Mouse (Mus musculus): Measurements from ENCODE around the gene Mrto4. TPM values are rescaled to one million over a fixed set of nuclear protein-coding genes. Genes with fewer than 3 reads are reported as not detected.

Mrto4 gene
- total and polyA plus RNA-seq, 3 experiments: 176 to 225 (median 195) TPM

DNA sequence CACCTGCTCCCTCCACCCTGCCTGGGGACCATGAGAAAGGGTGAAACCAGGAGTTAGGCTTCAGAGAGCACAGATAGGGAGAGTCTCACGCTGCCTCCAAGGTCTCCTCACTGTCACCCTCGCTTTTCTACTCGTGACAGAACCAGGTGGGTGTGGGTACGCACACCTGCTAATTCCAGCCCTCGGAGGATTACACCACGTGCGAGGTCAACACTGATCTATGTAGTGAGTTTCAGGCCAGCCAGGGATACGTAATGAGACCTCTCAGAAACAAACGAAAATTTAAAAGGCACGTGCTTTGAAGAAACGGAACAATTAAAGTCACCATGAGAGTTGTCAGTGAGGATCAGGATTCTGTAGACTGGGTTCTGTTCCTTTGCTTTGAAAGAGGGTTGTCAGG is 33.9 kb downstream of the Mrto4 start:
- Histone ChIP-seq H3K27ac (ENCODE audit: insufficient read depth, low read depth) (no peak overlapping the region), H3K79me2 (replicated peaks; ENCODE audit: control insufficient read depth, extremely low read depth, insufficient read depth, poor library complexity, severe bottlenecking) (no peaks in the 10 kb centered on the region), H3K4me1 (ENCODE audit: control insufficient read depth in 1 of 2, insufficient read depth in 2 of 2) (peaks cover 16 to 49% of the 10 kb centered on the region in 2 experiments), H3K4me3 (replicated peaks in 1 of 3; ENCODE audit: low read depth in 2 of 3, low read length in 2 of 3, poor library complexity in 1 of 3) (no peak overlapping the region), H3K36me3 (replicated peaks in 1 of 2; ENCODE audit: control insufficient read depth in 1 of 2, insufficient read depth in 1 of 2, low read length in 1 of 2) (peaks cover 2 to 47% of the 10 kb centered on the region in 2 experiments), H3K9ac (ENCODE audit: insufficient read depth, low read depth) (no peak overlapping the region), H3K27me3 (replicated peaks) (no peaks in the 10 kb centered on the region), H3K4me2 (ENCODE audit: insufficient read depth, low read depth, poor library complexity, severe bottlenecking) (no peak overlapping the region), H3K9me3 (replicated peaks; ENCODE audit: low read length) (no peaks in the 10 kb centered on the region)
- in situ Hi-C loops (cut with MboI; ENCODE audit: low pct_ligation_motif_present, low pct_unique_long_range_greater_than_20kb, low sequenced_read_pairs): no loop called here
- dilution Hi-C loops (cut with MboI; ENCODE audit: extremely low pct_ligation_motif_present, extremely low pct_unique_long_range_greater_than_20kb, low sequenced_read_pairs): no loop called here
- no peak for TF ChIP-seq PAX5 (IDR thresholded peaks at IDR 0.05; ENCODE audit: low read length)
- TF ChIP-seq SIN3A (IDR thresholded peaks at IDR 0.05; ENCODE audit: low read length): no peak
- no peak for TF ChIP-seq ZMIZ1 (IDR thresholded peaks at IDR 0.05; ENCODE audit: low read depth, low read length)
- no peak for TF ChIP-seq CHD1 (IDR thresholded peaks at IDR 0.05; ENCODE audit: low read depth, low read length)
- TF ChIP-seq BHLHE40 (IDR thresholded peaks at IDR 0.05; ENCODE audit: low read depth, low read length): peak; percentile 65
- TF ChIP-seq NRF1 (IDR thresholded peaks at IDR 0.05; ENCODE audit: low read depth, low read length): no peak
- 0 out of 2 replicates have a peak, but pooled peaks have one; percentile 63 for TF ChIP-seq MAX (IDR thresholded peaks at IDR 0.05; ENCODE audit: low read length)
- no peak for DNase-seq (ENCODE audit: extremely low read depth)

DNA sequence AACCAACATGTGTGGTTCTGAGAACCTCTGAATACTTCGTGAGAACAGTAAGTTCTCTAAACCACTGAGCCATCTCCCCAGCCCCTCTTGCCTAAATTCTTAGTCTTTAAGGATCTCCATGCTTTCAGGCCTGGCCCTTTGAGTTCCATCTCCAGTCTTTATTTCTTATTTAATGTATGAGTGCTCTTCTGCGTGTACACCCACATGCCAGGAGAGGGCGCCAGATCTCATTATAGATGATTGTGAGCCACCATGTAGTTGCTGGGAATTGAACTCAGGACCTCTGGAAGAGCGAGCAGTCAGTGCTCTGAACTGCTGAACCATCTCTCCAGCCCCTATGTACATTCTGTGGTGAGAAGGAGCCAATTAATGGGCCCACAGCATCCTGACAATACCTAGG is 39.7 kb downstream of the Mrto4 start:
- no peaks in the 10 kb centered on the region for H3K79me2 ChIP-seq (replicated peaks; ENCODE audit: control insufficient read depth, extremely low read depth, insufficient read depth, poor library complexity, severe bottlenecking)
- no peaks in the 10 kb centered on the region for H3K9me3 ChIP-seq (replicated peaks; ENCODE audit: low read length)
- dilution Hi-C loops (cut with MboI; ENCODE audit: extremely low pct_ligation_motif_present, extremely low pct_unique_long_range_greater_than_20kb, low sequenced_read_pairs) (no loop called here), in situ Hi-C loops (cut with MboI; ENCODE audit: low pct_ligation_motif_present, low pct_unique_long_range_greater_than_20kb, low sequenced_read_pairs) (no loop called here)
- peaks cover 0 to 27% of the 10 kb centered on the region in 2 experiments for H3K36me3 ChIP-seq (replicated peaks in 1 of 2; ENCODE audit: control insufficient read depth in 1 of 2, insufficient read depth in 1 of 2, low read length in 1 of 2)
- TF ChIP-seq SIN3A (IDR thresholded peaks at IDR 0.05; ENCODE audit: low read length): 0 out of 2 replicates have a peak, but pooled peaks have one; percentile 35
- TF ChIP-seq CTCF (conservative IDR thresholded peaks at IDR 0.05 in 1 of 2, IDR thresholded peaks at IDR 0.05 in 1 of 2; ENCODE audit: low read depth in 2 of 2, low read length in 2 of 2): peak; percentile 35 to 60; a peak in 2 of 4 replicates
- TF ChIP-seq SMC3 (IDR thresholded peaks at IDR 0.05; ENCODE audit: low read depth, low read length): peak; percentile 35
- no peak for TF ChIP-seq RCOR1 (conservative IDR thresholded peaks at IDR 0.05; ENCODE audit: low read depth, low read length)
- TF ChIP-seq RAD21 (IDR thresholded peaks at IDR 0.05; ENCODE audit: low read depth, low read length): peak; percentile 22
- TF ChIP-seq ZC3H11A (IDR thresholded peaks at IDR 0.05; ENCODE audit: low read depth, low read length): no peak
- no peak overlapping the region for H3K27ac ChIP-seq (ENCODE audit: insufficient read depth, low read depth)
- no peak overlapping the region for H3K4me2 ChIP-seq (ENCODE audit: insufficient read depth, low read depth, poor library complexity, severe bottlenecking)
- H3K9ac ChIP-seq (ENCODE audit: insufficient read depth, low read depth): no peak overlapping the region
- H3K4me3 ChIP-seq (replicated peaks in 1 of 3; ENCODE audit: low read depth in 2 of 3, low read length in 2 of 3, poor library complexity in 1 of 3): no peak overlapping the region
- peaks cover 30 to 73% of the 10 kb centered on the region in 2 experiments for H3K4me1 ChIP-seq (ENCODE audit: control insufficient read depth in 1 of 2, insufficient read depth in 2 of 2)
- peaks cover 8% of the 10 kb centered on the region for H3K27me3 ChIP-seq (replicated peaks)
- DNase-seq (ENCODE audit: extremely low read depth): peak; percentile 55

DNA sequence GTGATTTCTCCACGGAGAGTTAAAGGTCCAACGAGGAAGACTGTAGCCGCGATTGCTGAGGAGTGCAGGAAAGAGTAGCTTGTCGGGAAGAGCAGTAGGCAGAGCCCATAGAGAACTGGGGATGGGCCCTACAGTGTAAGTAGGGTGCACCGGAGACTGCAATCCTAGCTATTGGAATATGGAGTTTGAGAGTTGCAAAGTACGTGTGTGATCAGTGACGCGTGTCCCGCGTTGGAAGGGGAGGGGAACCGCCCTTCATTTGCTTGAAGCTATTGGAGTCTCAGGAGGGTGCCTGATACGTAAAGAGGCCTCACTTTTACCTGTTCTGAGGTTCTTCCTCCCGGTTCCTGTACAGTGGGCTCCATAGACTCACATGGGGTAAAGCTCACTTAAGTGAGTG is 40.7 kb downstream of the Mrto4 start:
- peaks cover 8% of the 10 kb centered on the region for H3K27me3 ChIP-seq (replicated peaks)
- DNase-seq (ENCODE audit: extremely low read depth): no peak
- H3K4me3 ChIP-seq (replicated peaks in 1 of 3; ENCODE audit: low read depth in 2 of 3, low read length in 2 of 3, poor library complexity in 1 of 3): peak overlapping the region; percentile 36 to 84 (median 83)
- no peak for TF ChIP-seq CTCF (conservative IDR thresholded peaks at IDR 0.05 in 1 of 2, IDR thresholded peaks at IDR 0.05 in 1 of 2; ENCODE audit: low read depth in 2 of 2, low read length in 2 of 2)
- dilution Hi-C loops (cut with MboI; ENCODE audit: extremely low pct_ligation_motif_present, extremely low pct_unique_long_range_greater_than_20kb, low sequenced_read_pairs) (no loop called here), in situ Hi-C loops (cut with MboI; ENCODE audit: low pct_ligation_motif_present, low pct_unique_long_range_greater_than_20kb, low sequenced_read_pairs) (no loop called here)
- peak overlapping the region; percentile 36; the same call in 1 of the 2 replicates for H3K9ac ChIP-seq (ENCODE audit: insufficient read depth, low read depth)
- no peaks in the 10 kb centered on the region for H3K79me2 ChIP-seq (replicated peaks; ENCODE audit: control insufficient read depth, extremely low read depth, insufficient read depth, poor library complexity, severe bottlenecking)
- H3K9me3 ChIP-seq (replicated peaks; ENCODE audit: low read length): no peaks in the 10 kb centered on the region
- peaks cover 0 to 21% of the 10 kb centered on the region in 2 experiments for H3K36me3 ChIP-seq (replicated peaks in 1 of 2; ENCODE audit: control insufficient read depth in 1 of 2, insufficient read depth in 1 of 2, low read length in 1 of 2)
- peak overlapping the region; percentile 98 for H3K4me2 ChIP-seq (ENCODE audit: insufficient read depth, low read depth, poor library complexity, severe bottlenecking)
- peaks cover 32 to 69% of the 10 kb centered on the region in 2 experiments for H3K4me1 ChIP-seq (ENCODE audit: control insufficient read depth in 1 of 2, insufficient read depth in 2 of 2)
- H3K27ac ChIP-seq (ENCODE audit: insufficient read depth, low read depth): no peak overlapping the region
